Mouse (Mus musculus) brain, embryonic 14.5 days (tissue): Measurements from ENCODE around the gene Aig1.

Source experiments
- CTCF ChIP-seq: fragments of 200-500 bp; IDR thresholded peaks from 2 replicates; pipeline ENCODE4 v1.5.1; 2012; ENCODE audit warnings: inconsistent platforms, mild to moderate bottlenecking, moderate library complexity, borderline replicate concordance; ENCODE audit not compliant: insufficient read depth, insufficient read length; ENCODE audit errors: extremely low read depth
- POLR2A ChIP-seq: fragments of 200-500 bp; IDR thresholded peaks from 2 replicates; pipeline ENCODE4 v1.6.1; 2012; ENCODE audit warnings: mild to moderate bottlenecking, inconsistent platforms, borderline replicate concordance; ENCODE audit not compliant: poor library complexity, insufficient read depth, insufficient read length, severe bottlenecking; ENCODE audit errors: extremely low read depth

DNA sequence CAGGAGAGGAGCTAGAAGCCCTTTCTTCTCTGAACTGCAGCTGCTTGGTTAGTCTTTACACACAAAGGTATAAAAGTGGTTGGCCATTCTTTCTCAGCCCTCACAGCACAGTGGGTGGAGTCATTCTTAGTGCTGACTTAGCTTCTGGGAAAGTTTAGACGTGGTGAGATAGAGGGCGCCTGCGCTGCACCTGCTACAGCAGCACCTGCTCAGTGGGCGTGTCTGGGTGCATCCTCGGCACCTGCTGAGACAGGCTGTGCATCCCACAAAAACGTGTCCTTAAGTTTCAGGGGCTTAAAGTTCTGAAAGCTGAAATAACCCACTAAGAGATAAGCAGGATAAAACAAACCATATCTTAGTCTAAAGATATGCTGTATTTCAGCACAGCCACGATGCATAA lies 227.0 kb downstream of the Aig1 start:
- TF ChIP-seq CTCF (no peak), POLR2A (no peak)
